Mouse (Mus musculus) stomach, embryonic 14.5 days (tissue): ENCODE data around the gene Fam92b. TPM values are rescaled to one million over a fixed set of nuclear protein-coding genes. Genes with fewer than 3 reads are reported as not detected.

Experiments used
- ATAC-seq: fragments of 200-750 bp; cut with Nextera tagmentation; 2 replicates; pipeline ENCODE4 v1.8.0; 2017; ENCODE audit warnings: low read depth, moderate TSS enrichment; ENCODE audit not compliant: insufficient number of reproducible peaks, insufficient read depth, low FRiP score
- H3K27ac ChIP-seq: fragments of 300-500 bp; sonication (generic); 2 replicates; pipeline ENCODE4 v1.5.1; 2014; ENCODE audit warnings: mild to moderate bottlenecking, low read length, moderate library complexity, mixed read lengths
- H3K27me3 ChIP-seq: fragments of 300-500 bp; sonication (generic); 2 replicates; pipeline ENCODE4 v1.6.1; 2014; ENCODE audit warnings: low read length, control low read depth, mixed read lengths; ENCODE audit not compliant: control insufficient read depth, insufficient read depth
- H3K36me3 ChIP-seq: fragments of 300-500 bp; sonication (generic); 2 replicates; pipeline ENCODE4 v1.6.1; 2014; ENCODE audit warnings: mild to moderate bottlenecking, control low read depth, low read length, moderate library complexity, mixed read lengths; ENCODE audit not compliant: control insufficient read depth, insufficient read depth
- H3K4me1 ChIP-seq: fragments of 300-500 bp; sonication (generic); 2 replicates; pipeline ENCODE4 v1.6.1; 2014; ENCODE audit warnings: low read length, control low read depth, mixed read lengths; ENCODE audit not compliant: control insufficient read depth, insufficient read depth
- H3K4me2 ChIP-seq: fragments of 300-500 bp; sonication (generic); replicated peaks from 2 replicates; pipeline ENCODE4 v1.6.1; 2014; ENCODE audit warnings: low read depth, low read length, control low read depth
- H3K4me3 ChIP-seq: fragments of 300-500 bp; sonication (generic); 2 replicates; pipeline ENCODE4 v1.5.1; 2014; ENCODE audit warnings: low read depth, low read length, control low read depth
- H3K9ac ChIP-seq: fragments of 300-500 bp; sonication (generic); replicated peaks from 2 replicates; pipeline ENCODE4 v1.6.1; 2014; ENCODE audit warnings: low read depth, mild to moderate bottlenecking, control low read depth, low read length, moderate library complexity, mixed read lengths
- H3K9me3 ChIP-seq: fragments of 300-500 bp; sonication (generic); 2 replicates; pipeline ENCODE4 v1.6.1; 2016; ENCODE audit warnings: low read depth, low read length, control low read depth; ENCODE audit not compliant: control insufficient read depth
- WGBS: fragments of 180-500 bp; shearing (Covaris S2); extraction: QIAGEN DNeasy Blood & Tissue Kit; methylation state at CpG from one replicate; pipeline ENCODE4 v1.1.7; 2014; 5-methylcytosine and 5-hydroxymethylcytosine counted together
- polyA plus RNA-seq: library from polyadenylated mRNA; unstranded; fragments of >200 nt; fragmentation: Nextera tagmentation; extraction: Ambion mirVana; gene quantifications from 2 replicates; pipeline ENCODE4 v1.2.1, GENCODE M21; 2014

Fam92b gene
- polyA plus RNA-seq, 1 experiment from 2014 or later, result 2.0 TPM

GRCm38 (mm10) chr8:120136618-120137017 lies 40.6 kb downstream of the Fam92b start:
- 53% methylated on average over 7 of the region's 7 CpGs for WGBS
- H3K4me1 ChIP-seq, result no peaks in the 10 kb centered on the region

GRCm38 (mm10) chr8:120135687-120136086 lies 41.6 kb downstream of the Fam92b start:
- 88% methylated on average over 7 of the region's 7 CpGs for WGBS
- Histone ChIP-seq H3K4me1 (no peaks in the 10 kb centered on the region), H3K4me3 (no peak overlapping the region), H3K27ac (no peak overlapping the region), H3K4me2 (no peak overlapping the region), H3K9me3 (no peaks in the 10 kb centered on the region), H3K9ac (no peak overlapping the region), H3K36me3 (no peaks in the 10 kb centered on the region), H3K27me3 (no peaks in the 10 kb centered on the region)
- no peak for ATAC-seq

More at GRCm38 (mm10) chr8:120136618-120137017, 40.6 kb downstream of the Fam92b start:
- no peaks in the 10 kb centered on the region for H3K36me3 ChIP-seq
- H3K27ac ChIP-seq, result no peak overlapping the region
- H3K4me3 ChIP-seq, result no peak overlapping the region
- H3K27me3 ChIP-seq, result no peaks in the 10 kb centered on the region
- H3K4me2 ChIP-seq, result no peak overlapping the region
- no peak overlapping the region for H3K9ac ChIP-seq
- H3K9me3 ChIP-seq, result no peaks in the 10 kb centered on the region
- ATAC-seq, result no peak

- Histone ChIP-seq H3K27ac (no peak overlapping the region), H3K4me3 (no peak overlapping the region), H3K9me3 (no peaks in the 10 kb centered on the region), H3K9ac (no peak overlapping the region), H3K4me2 (no peak overlapping the region), H3K4me1 (no peaks in the 10 kb centered on the region), H3K27me3 (no peaks in the 10 kb centered on the region), H3K36me3 (no peaks in the 10 kb centered on the region)
- no peak for ATAC-seq
- WGBS, result 80% methylated on average over 7 of the region's 7 CpGs
Observed at GRCm38 (mm10) chr8:120133169-120133568, 44.1 kb downstream of the Fam92b start.

- peaks cover 11% of the 10 kb centered on the region; the same call in 1 of the 2 replicates for H3K4me1 ChIP-seq
- no peaks in the 10 kb centered on the region for H3K36me3 ChIP-seq
- no peak overlapping the region for H3K27ac ChIP-seq
- no peak overlapping the region for H3K9ac ChIP-seq
- no peak overlapping the region for H3K4me3 ChIP-seq
- 86% methylated on average over 8 of the region's 8 CpGs for WGBS
- ATAC-seq, result no peak
- H3K9me3 ChIP-seq, result no peaks in the 10 kb centered on the region
- H3K27me3 ChIP-seq, result no peaks in the 10 kb centered on the region
- no peak overlapping the region for H3K4me2 ChIP-seq
Observed at GRCm38 (mm10) chr8:120131158-120131557, 46.1 kb downstream of the Fam92b start.

GRCm38 (mm10) chr8:120129547-120129946 lies 47.7 kb downstream of the Fam92b start:
- 71% methylated on average over 4 of the region's 4 CpGs for WGBS
- Histone ChIP-seq H3K27me3 (no peaks in the 10 kb centered on the region), H3K4me3 (no peak overlapping the region), H3K27ac (peak overlapping the region; percentile 10; the same call in 1 of the 2 replicates), H3K9me3 (no peaks in the 10 kb centered on the region), H3K9ac (no peak overlapping the region), H3K4me1 (peaks cover 23% of the 10 kb centered on the region), H3K36me3 (no peaks in the 10 kb centered on the region), H3K4me2 (no peak overlapping the region)
- ATAC-seq, result no peak

GRCm38 (mm10) chr8:120126357-120127161 lies 50.7 kb downstream of the Fam92b start:
- Histone ChIP-seq H3K27ac (peak overlapping the region; percentile 52; the same call in 1 of the 2 replicates), H3K4me1 (peaks cover 34% of the 10 kb centered on the region), H3K27me3 (no peaks in the 10 kb centered on the region), H3K36me3 (no peaks in the 10 kb centered on the region), H3K4me2 (no peak overlapping the region), H3K9ac (no peak overlapping the region), H3K4me3 (no peak overlapping the region), H3K9me3 (no peaks in the 10 kb centered on the region)
- WGBS, result 26% methylated on average over 14 of the region's 14 CpGs
- no peak for ATAC-seq

GRCm38 (mm10) chr8:120124836-120125389 lies 52.4 kb downstream of the Fam92b start:
- Histone ChIP-seq H3K27ac (no peak overlapping the region), H3K4me3 (no peak overlapping the region)
- 47% methylated on average over 7 of the region's 7 CpGs for WGBS

GRCm38 (mm10) chr8:120124261-120124660 lies 53.0 kb downstream of the Fam92b start:
- ATAC-seq, result no peak
- Histone ChIP-seq H3K4me3 (no peak overlapping the region), H3K4me1 (peaks cover 38% of the 10 kb centered on the region), H3K36me3 (no peaks in the 10 kb centered on the region), H3K4me2 (no peak overlapping the region), H3K27ac (no peak overlapping the region), H3K9ac (no peak overlapping the region), H3K9me3 (no peaks in the 10 kb centered on the region), H3K27me3 (no peaks in the 10 kb centered on the region)
- 17% methylated on average over 6 of the region's 6 CpGs for WGBS

More at GRCm38 (mm10) chr8:120124836-120125389, 52.4 kb downstream of the Fam92b start:
- H3K4me2 ChIP-seq, result no peak overlapping the region
- H3K4me1 ChIP-seq, result peaks cover 38% of the 10 kb centered on the region
- no peak for ATAC-seq
- no peaks in the 10 kb centered on the region for H3K36me3 ChIP-seq
- no peak overlapping the region for H3K9ac ChIP-seq
- no peaks in the 10 kb centered on the region for H3K9me3 ChIP-seq
- no peaks in the 10 kb centered on the region for H3K27me3 ChIP-seq
